Mouse (Mus musculus): Measurements from ENCODE around the gene Ms4a7. TPM values are rescaled to one million over a fixed set of nuclear protein-coding genes. Genes with fewer than 3 reads are reported as not detected.

The Ms4a7 gene
- polyA plus RNA-seq (2017; shearing (Covaris generic)): 0.83 TPM

DNA sequence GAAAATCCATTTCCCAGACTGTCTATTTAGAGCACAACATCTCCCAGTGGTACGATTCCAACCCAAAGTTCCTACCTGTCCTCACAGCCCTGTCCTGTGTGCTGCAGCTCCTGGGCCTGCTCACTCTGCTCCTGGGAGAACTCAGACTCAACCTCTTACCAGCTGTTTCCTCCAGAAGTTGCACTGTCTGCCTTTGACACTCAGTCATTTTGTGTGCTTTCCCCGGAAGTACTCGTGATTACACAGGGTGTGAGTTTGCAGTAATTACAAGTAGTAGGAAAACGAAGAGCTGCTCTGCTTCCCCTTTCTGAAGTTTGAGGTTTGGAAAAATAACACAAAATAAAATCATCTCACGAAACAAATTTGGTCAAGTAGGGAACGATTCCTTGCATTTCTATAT lies at the start of gene Ms4a7:
TSS of gene Ms4a7 (minus strand) at position 215 of the 400 bp plus-strand sequence.

DNA sequence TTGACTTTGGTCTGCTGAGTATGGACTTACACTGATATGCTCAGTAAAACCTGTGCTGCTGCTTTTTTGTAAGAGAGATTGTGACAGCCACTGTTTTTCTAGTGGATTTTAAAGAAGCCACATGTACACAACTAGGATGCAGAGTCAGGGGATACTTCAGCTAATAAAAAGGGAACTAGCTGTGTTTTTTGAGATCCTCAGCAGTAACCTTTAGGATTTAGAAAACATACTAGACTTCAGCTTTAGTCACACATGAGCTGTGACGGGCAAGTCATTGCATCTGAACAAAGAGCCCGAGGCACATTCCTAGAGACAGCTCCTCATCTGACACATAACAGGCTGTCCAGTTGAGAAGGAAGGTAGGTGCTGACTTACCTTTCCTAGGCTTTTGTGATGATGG lies 39.3 kb upstream of the Ms4a7 start, which contains the start of gene Ms4a4a:
TSS of gene Ms4a4a (plus strand) at position 251 of the 400 bp plus-strand sequence.

DNA sequence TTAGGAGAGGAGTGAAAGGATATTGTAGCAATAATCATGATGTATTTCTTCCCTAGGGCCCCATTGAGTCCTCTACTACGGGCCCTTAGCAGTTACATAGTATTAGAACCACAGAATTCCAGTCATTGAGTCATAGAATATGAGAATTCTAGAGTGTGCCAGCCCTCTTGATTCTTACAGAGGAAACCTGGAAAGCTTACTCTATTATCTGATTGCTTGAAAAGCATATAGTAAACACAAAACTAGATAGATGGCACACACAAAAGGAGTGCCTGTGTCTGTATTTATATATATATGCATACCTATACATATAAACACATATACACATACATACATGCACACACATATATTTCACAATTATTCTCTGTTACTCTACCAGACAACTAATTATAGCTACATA lies 21.6 kb downstream of the Ms4a7 start, which contains the start of gene Ms4a14:
TSS of gene Ms4a14 (minus strand) at position 101 of the 400 bp plus-strand sequence.

DNA sequence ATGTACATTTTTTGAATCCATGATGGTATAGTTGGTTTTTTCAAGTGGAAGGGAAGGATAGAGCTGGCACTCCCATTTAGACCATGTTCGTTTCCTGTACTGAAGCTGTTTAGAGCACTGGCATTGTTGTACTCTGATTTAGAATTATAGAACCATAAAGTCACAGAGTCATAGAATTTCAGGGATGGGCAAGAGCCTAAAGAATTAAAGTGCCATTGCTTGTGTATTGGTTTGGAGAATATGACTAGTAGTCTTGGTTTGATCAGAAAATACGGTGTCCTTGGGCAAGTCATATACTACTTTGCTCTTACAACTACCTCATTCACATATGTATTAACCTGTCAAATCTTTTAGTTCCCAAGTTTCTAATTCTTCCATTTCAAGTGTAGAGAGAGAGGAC lies 52.2 kb downstream of the Ms4a7 start, which contains the start of gene Ms4a5:
TSS of gene Ms4a5 (minus strand) at position 101 of the 400 bp plus-strand sequence.

Other genes with a start within 250 kb of the Ms4a7 start
- not detected for gene 1700017D01Rik, start 205.3 kb downstream of the Ms4a7 start, polyA plus RNA-seq (2017; shearing (Covaris generic))
- gene 1700025F22Rik, start 170.8 kb downstream of the Ms4a7 start, polyA plus RNA-seq (2017; shearing (Covaris generic)): not detected
- not detected for gene Ms4a13, start 139.4 kb downstream of the Ms4a7 start, polyA plus RNA-seq (2017; shearing (Covaris generic))
- not detected for gene Ms4a12, start 103.7 kb downstream of the Ms4a7 start, polyA plus RNA-seq (2017; shearing (Covaris generic))
- 1.9 TPM for gene Ms4a1, start 69.9 kb downstream of the Ms4a7 start, polyA plus RNA-seq (2017; shearing (Covaris generic))
- not detected for gene Ms4a5, start 52.3 kb downstream of the Ms4a7 start, polyA plus RNA-seq (2017; shearing (Covaris generic))
- not detected for gene Ms4a14, start 21.7 kb downstream of the Ms4a7 start, polyA plus RNA-seq (2017; shearing (Covaris generic))
- 1.5 TPM for gene Ms4a4a, start 39.4 kb upstream of the Ms4a7 start, polyA plus RNA-seq (2017; shearing (Covaris generic))
- gene Ms4a4c, start 68.6 kb upstream of the Ms4a7 start, polyA plus RNA-seq (2017; shearing (Covaris generic)): 118 TPM
- 3,895 TPM for gene Ms4a4b, start 107.4 kb upstream of the Ms4a7 start, polyA plus RNA-seq (2017; shearing (Covaris generic))
- 19.0 TPM for gene Ms4a6c, start 133.2 kb upstream of the Ms4a7 start, polyA plus RNA-seq (2017; shearing (Covaris generic))
- 287 TPM for gene Gm8369, start 149.8 kb upstream of the Ms4a7 start, polyA plus RNA-seq (2017; shearing (Covaris generic))
- gene Ms4a6b, start 180.4 kb upstream of the Ms4a7 start, polyA plus RNA-seq (2017; shearing (Covaris generic)): 1,152 TPM
- 5.7 TPM for gene Ms4a4d, start 200.7 kb upstream of the Ms4a7 start, polyA plus RNA-seq (2017; shearing (Covaris generic))